Mouse (Mus musculus) mature B cell (primary cell): ENCODE results near the gene Cacna1g.

Experiments
- in situ Hi-C: fragments of 300-500 bp; cut with MboI; formaldehyde crosslinking; loops from 2 replicates; pipeline ENCODE4 v1.14.3; 2019

Cacna1g gene

GRCm38 (mm10) chr11:94362101-94362500 lies 111.9 kb downstream of the Cacna1g start:
- in situ Hi-C loops, result no loop called here

- in situ Hi-C loops, result no loop called here
Measured at GRCm38 (mm10) chr11:94361166-94361870, 112.7 kb downstream of the Cacna1g start.

- in situ Hi-C loops, result no loop called here
Measured at GRCm38 (mm10) chr11:94359168-94359567, 114.8 kb downstream of the Cacna1g start.
